Mouse (Mus musculus): Measurements from ENCODE around the gene Mlc1.

The Mlc1 gene

GRCm38 (mm10) chr15:88936619-88937290 is 42.1 kb downstream of the Mlc1 start:
- DNase-seq = no peak

- DNase-seq = no peak
Measured at GRCm38 (mm10) chr15:88934141-88934540, 44.7 kb downstream of the Mlc1 start.

GRCm38 (mm10) chr15:88932667-88933066 is 46.1 kb downstream of the Mlc1 start:
- DNase-seq = no peak

- no peak for DNase-seq
Measured at GRCm38 (mm10) chr15:88921992-88922310, 56.9 kb downstream of the Mlc1 start.

- peak; percentile 65 for DNase-seq
Measured at GRCm38 (mm10) chr15:88921131-88921991, 57.4 kb downstream of the Mlc1 start.

GRCm38 (mm10) chr15:88920065-88920464 is 58.7 kb downstream of the Mlc1 start:
- DNase-seq = no peak

- no peak for DNase-seq
Measured at GRCm38 (mm10) chr15:88919328-88919727, 59.5 kb downstream of the Mlc1 start.

GRCm38 (mm10) chr15:88917126-88917525 is 61.7 kb downstream of the Mlc1 start:
- no peak for DNase-seq

GRCm38 (mm10) chr15:88916366-88916765 is 62.4 kb downstream of the Mlc1 start:
- DNase-seq = no peak

GRCm38 (mm10) chr15:88915046-88915445 is 63.8 kb downstream of the Mlc1 start:
- DNase-seq = no peak

- DNase-seq = no peak
Measured at GRCm38 (mm10) chr15:88906347-88906746, 72.5 kb downstream of the Mlc1 start.
